Mouse (Mus musculus): Measurements from ENCODE around the gene Slk.

DNA sequence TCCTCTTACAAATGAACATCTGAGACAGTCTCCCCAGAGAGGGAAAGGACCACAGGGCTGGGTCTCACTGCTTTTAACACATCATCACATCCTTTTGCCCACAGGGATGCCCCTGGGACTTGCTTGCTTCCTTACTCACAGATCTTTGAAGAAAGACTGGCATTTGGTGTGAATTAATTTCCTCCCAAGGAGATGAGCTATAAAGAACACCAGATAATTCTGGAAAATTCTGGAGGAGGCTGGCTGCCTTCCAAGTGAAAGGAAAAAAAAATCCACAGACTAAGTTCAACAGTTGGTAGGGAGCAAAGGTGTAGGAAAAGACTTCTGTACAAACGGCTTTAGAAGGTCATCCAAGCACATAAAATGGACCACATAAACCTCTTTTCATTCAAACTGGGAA lies 45.3 kb upstream of the Slk start:
- no peak for TF ChIP-seq POLR2A (IDR thresholded peaks at IDR 0.05; ENCODE audit: extremely low read depth, insufficient read depth, low read length)
- TF ChIP-seq CTCF (IDR thresholded peaks at IDR 0.05; ENCODE audit: extremely low read depth, insufficient read depth, low read length) = no peak
